Mouse (Mus musculus) midbrain, embryonic 11.5 days (tissue): ENCODE results near the gene Prpf8. TPM values are rescaled to one million over a fixed set of nuclear protein-coding genes. Genes with fewer than 3 reads are reported as not detected.

Experiments
- ATAC-seq: fragments of 200-750 bp; cut with Nextera tagmentation; 2 replicates; pipeline ENCODE4 v1.8.0; 2017; ENCODE audit warnings: moderate TSS enrichment, moderate library complexity; ENCODE audit not compliant: low FRiP score
- DNase-seq: peaks from one replicate; pipeline ENCODE4 v3.0.0; 2015; ENCODE audit warnings: low spot score; ENCODE audit errors: missing footprints
- H3K27ac ChIP-seq: fragments of 300-500 bp; sonication (generic); 2 replicates; pipeline ENCODE4 v1.5.1; 2014; ENCODE audit warnings: low read depth, low read length
- H3K27me3 ChIP-seq: fragments of 300-500 bp; sonication (generic); 2 replicates; pipeline ENCODE4 v1.6.1; 2014; ENCODE audit warnings: mild to moderate bottlenecking, low read length, moderate library complexity, mixed read lengths; ENCODE audit not compliant: control insufficient read depth, insufficient read depth
- H3K36me3 ChIP-seq: fragments of 300-500 bp; sonication (generic); 2 replicates; pipeline ENCODE4 v1.6.1; 2014; ENCODE audit warnings: mild to moderate bottlenecking, low read length, moderate library complexity, mixed read lengths; ENCODE audit not compliant: control insufficient read depth, insufficient read depth
- H3K4me1 ChIP-seq: fragments of 300-500 bp; sonication (generic); 2 replicates; pipeline ENCODE4 v1.6.1; 2014; ENCODE audit warnings: low read length; ENCODE audit not compliant: control insufficient read depth, insufficient read depth
- H3K4me2 ChIP-seq: fragments of 300-500 bp; sonication (generic); 2 replicates; pipeline ENCODE4 v1.6.1; 2014; ENCODE audit warnings: mild to moderate bottlenecking, moderate library complexity
- H3K4me3 ChIP-seq: fragments of 300-500 bp; sonication (generic); 2 replicates; pipeline ENCODE4 v1.5.1; 2014; ENCODE audit warnings: low read depth, low read length
- H3K9ac ChIP-seq: fragments of 300-500 bp; sonication (generic); 2 replicates; pipeline ENCODE4 v1.6.1; 2014; ENCODE audit warnings: low read length
- H3K9me3 ChIP-seq: fragments of 300-500 bp; sonication (generic); 2 replicates; pipeline ENCODE4 v1.6.1; 2016; ENCODE audit warnings: low read length; ENCODE audit not compliant: control insufficient read depth
- WGBS: fragments of 180-500 bp; shearing (Covaris S2); extraction: QIAGEN DNeasy Blood & Tissue Kit; methylation state at CpG from one replicate; pipeline ENCODE4 v1.1.7; 2014; 5-methylcytosine and 5-hydroxymethylcytosine counted together
- polyA plus RNA-seq: library from polyadenylated mRNA; unstranded; fragments of >200 nt; fragmentation: Nextera tagmentation; extraction: Ambion mirVana; gene quantifications from 2 replicates; pipeline ENCODE4 v1.2.1, GENCODE M21; 2014

Prpf8 gene
- polyA plus RNA-seq, 1 experiment from 2014 or later, result 100.0 TPM

- Histone ChIP-seq H3K4me3 (no peak overlapping the region), H3K27ac (no peak overlapping the region), H3K4me1 (no peaks in the 10 kb centered on the region), H3K9ac (no peak overlapping the region), H3K4me2 (no peak overlapping the region), H3K27me3 (no peaks in the 10 kb centered on the region), H3K36me3 (no peaks in the 10 kb centered on the region), H3K9me3 (no peaks in the 10 kb centered on the region)
- DNase-seq (no peak), ATAC-seq (no peak)
- 89% methylated on average over 2 of the region's 2 CpGs for WGBS
Observed at GRCm38 (mm10) chr11:75522793-75523192, 36.2 kb downstream of the Prpf8 start.

GRCm38 (mm10) chr11:75525531-75526125 lies 39.0 kb downstream of the Prpf8 start:
- Histone ChIP-seq H3K9me3 (no peaks in the 10 kb centered on the region), H3K4me2 (no peak overlapping the region), H3K27ac (no peak overlapping the region), H3K27me3 (no peaks in the 10 kb centered on the region), H3K36me3 (no peaks in the 10 kb centered on the region), H3K9ac (no peak overlapping the region), H3K4me3 (no peak overlapping the region), H3K4me1 (no peaks in the 10 kb centered on the region)
- ATAC-seq (no peak), DNase-seq (no peak)
- 85% methylated on average over 15 of the region's 15 CpGs for WGBS

- DNase-seq, result no peak
- Histone ChIP-seq H3K4me2 (no peak overlapping the region), H3K27me3 (no peaks in the 10 kb centered on the region), H3K4me1 (no peaks in the 10 kb centered on the region), H3K9me3 (no peaks in the 10 kb centered on the region), H3K27ac (no peak overlapping the region), H3K9ac (no peak overlapping the region), H3K36me3 (no peaks in the 10 kb centered on the region), H3K4me3 (no peak overlapping the region)
- ATAC-seq, result no peak
- WGBS, result 87% methylated on average over 6 of the region's 6 CpGs
Observed at GRCm38 (mm10) chr11:75526943-75527342, 40.3 kb downstream of the Prpf8 start.

GRCm38 (mm10) chr11:75529771-75530170 lies 43.2 kb downstream of the Prpf8 start:
- Histone ChIP-seq H3K27ac (no peak overlapping the region), H3K4me3 (no peak overlapping the region), H3K4me1 (peaks cover 5% of the 10 kb centered on the region), H3K36me3 (no peaks in the 10 kb centered on the region), H3K27me3 (no peaks in the 10 kb centered on the region), H3K9ac (no peak overlapping the region), H3K9me3 (no peaks in the 10 kb centered on the region), H3K4me2 (no peak overlapping the region)
- ATAC-seq (no peak), DNase-seq (no peak)
- 52% methylated on average over 4 of the region's 4 CpGs for WGBS

DNA sequence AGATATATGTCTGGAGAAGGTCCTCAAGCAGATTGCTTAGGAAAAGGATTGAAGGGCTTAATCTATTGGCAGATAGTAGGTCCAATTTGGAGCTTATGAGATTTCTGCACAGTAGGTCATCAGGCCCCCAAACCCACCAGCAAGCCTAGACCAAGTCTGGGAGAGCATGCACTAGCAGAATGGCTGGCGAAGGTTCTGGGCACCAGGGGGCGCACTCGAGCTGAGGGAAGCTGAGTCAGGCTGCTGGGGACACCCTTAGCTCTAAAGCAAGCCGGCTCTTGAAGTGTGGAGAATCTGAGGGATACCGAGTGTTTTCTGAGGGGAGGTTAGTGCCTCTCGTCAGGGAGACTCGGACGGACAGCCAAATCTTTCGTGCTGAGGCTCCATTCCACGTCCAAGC lies 43.7 kb downstream of the Prpf8 start:
- no peaks in the 10 kb centered on the region for H3K9me3 ChIP-seq
- 0% methylated on average over 10 of the region's 10 CpGs for WGBS
- peak; percentile 52 for ATAC-seq

GRCm38 (mm10) chr11:75530845-75531373 lies 44.3 kb downstream of the Prpf8 start:
- peak; percentile 20; the same call in 1 of the 2 replicates for ATAC-seq
- H3K4me1 ChIP-seq, result peaks cover 5% of the 10 kb centered on the region
- DNase-seq, result peak; percentile 95
- H3K36me3 ChIP-seq, result no peaks in the 10 kb centered on the region
- peak overlapping the region; percentile 74 for H3K4me3 ChIP-seq
- peak overlapping the region; percentile 86 for H3K27ac ChIP-seq
- H3K9ac ChIP-seq, result peak overlapping the region; percentile 95
- no peaks in the 10 kb centered on the region for H3K27me3 ChIP-seq
- H3K4me2 ChIP-seq, result peak overlapping the region; percentile 99
- H3K9me3 ChIP-seq, result no peaks in the 10 kb centered on the region
- WGBS, result 0% methylated on average over 31 of the region's 31 CpGs

More for the DNA sequence above, 43.7 kb downstream of the Prpf8 start:
- peaks cover 5% of the 10 kb centered on the region for H3K4me1 ChIP-seq
- H3K4me3 ChIP-seq, result peak overlapping the region; percentile 74
- peak overlapping the region; percentile 99 for H3K4me2 ChIP-seq
- no peaks in the 10 kb centered on the region for H3K27me3 ChIP-seq
- peak overlapping the region; percentile 95 for H3K9ac ChIP-seq
- DNase-seq, result peak; percentile 100
- 0 out of 2 replicates have a peak overlapping the region, but pooled peaks have one; percentile 86 for H3K27ac ChIP-seq
- no peaks in the 10 kb centered on the region for H3K36me3 ChIP-seq

DNA sequence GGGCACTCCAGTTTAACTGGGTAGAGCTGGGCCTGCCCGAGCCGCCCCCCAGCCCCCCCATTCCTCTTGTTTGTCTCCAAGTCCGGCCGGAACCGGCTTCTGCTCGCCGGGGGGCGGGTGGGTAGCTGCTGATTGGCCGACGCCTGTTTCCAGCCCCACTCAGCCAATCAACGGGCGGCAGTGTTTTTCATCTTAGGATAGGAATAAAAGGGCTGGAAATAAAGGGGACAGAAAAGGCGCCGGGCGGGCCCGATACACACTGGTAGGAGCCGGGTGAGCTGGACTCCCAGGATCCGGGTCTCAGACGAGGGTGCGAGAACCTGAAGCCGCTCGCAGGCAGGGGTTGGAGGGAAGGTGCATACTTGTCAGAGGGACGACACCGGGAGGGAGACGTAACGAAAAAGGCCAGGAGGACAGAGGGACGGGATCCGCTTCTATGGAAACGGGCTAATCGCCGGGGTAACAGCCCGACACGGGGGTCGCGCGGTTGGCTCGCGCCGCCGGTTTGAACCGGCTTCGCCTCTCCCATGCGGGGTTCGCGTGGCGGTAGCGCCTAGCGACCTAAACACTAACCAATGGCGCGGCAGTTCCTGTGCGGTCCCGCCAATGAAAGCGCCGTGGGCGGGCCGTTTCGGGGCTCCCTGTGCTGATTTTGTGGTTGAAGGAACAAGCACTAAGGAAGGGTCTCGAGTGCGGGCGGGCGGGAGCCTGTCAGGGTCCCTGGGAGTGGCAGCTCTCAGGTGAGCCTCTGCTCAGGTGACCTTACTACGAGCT lies 45.0 kb downstream of the Prpf8 start, which contains the start of gene Slc43a2:
Gene Slc43a2, plus strand, starts transcription at position 226 of the 774 bp plus-strand sequence.
- Histone ChIP-seq H3K9ac (peak within 1 kb of the TSS; percentile 95), H3K4me3 (peak within 1 kb of the TSS; percentile 74), H3K27me3 (no peaks in the 10 kb centered on the region), H3K4me2 (peak within 1 kb of the TSS; percentile 99), H3K9me3 (no peaks in the 10 kb centered on the region), H3K4me1 (peaks cover 5% of the 10 kb centered on the region), H3K36me3 (no peaks in the 10 kb centered on the region), H3K27ac (peak within 1 kb of the TSS; percentile 86)
- DNase-seq (peak; percentile 99), ATAC-seq (peak; percentile 95)
- WGBS, result under 1% methylated on average over 62 of the region's 62 CpGs

DNA sequence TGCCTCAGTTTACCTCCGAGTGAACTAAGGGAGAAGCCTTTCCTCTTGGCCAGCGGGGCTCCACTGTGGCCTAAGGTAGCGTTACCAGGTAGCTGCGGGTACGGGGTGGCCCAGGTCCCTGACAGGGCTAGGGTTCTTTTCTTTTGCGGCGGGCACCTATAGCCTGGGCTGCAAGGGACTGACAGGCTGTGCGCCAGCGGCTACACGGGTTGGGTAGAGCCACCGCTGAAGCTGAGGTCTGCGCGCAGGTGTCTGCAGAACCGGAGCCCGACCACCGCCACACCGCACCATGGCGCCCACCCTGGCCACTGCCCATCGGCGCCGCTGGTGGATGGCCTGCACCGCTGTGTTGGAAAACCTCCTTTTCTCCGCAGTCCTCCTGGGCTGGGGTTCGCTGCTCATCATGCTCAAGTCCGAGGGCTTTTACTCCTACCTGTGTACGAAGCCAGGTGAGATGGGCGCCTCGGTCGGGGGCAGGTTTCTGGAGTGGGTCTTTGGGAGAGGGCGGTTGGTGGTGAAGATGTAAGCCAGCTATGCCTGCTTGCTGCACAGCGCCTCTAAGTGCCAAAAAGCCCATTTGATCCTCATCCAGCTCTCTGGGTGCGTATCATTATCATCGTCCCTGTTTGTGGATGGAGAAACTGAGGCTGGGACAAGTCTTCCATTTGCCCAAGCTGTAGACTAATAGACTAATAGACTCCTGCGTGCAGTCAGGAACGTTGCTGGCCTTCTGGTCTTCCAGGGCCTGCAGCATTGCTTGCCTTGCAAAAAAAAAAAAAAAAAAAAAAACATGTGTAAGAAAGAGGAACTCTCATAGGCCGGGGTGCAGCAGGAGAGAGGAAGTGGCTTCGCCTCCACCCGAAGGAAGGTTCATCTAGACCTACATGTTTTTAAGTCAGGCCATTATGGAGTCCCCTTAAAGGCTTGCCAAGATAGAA lies 46.0 kb downstream of the Prpf8 start:
- DNase-seq (peak; percentile 90), ATAC-seq (no peak)
- Histone ChIP-seq H3K4me1 (peaks cover 5% of the 10 kb centered on the region), H3K4me3 (peak overlapping the region; percentile 74), H3K9ac (peak overlapping the region; percentile 95), H3K9me3 (no peaks in the 10 kb centered on the region), H3K27ac (no peak overlapping the region; the same call in 1 of the 2 replicates), H3K27me3 (no peaks in the 10 kb centered on the region), H3K4me2 (peak overlapping the region; percentile 99), H3K36me3 (no peaks in the 10 kb centered on the region)
- WGBS, result 16% methylated on average over 38 of the region's 38 CpGs
